Mouse (Mus musculus) olfactory bulb, adult 2 months (tissue): ENCODE data around the gene Sipa1l3.

Experiments used
- CTCF ChIP-seq: fragments of 200-500 bp; IDR thresholded peaks from 2 replicates; pipeline ENCODE4 v1.5.1; 2012; ENCODE audit warnings: low read depth, mild to moderate bottlenecking, low read length, moderate library complexity; ENCODE audit not compliant: insufficient read depth
- POLR2A ChIP-seq: fragments of 200-500 bp; IDR thresholded peaks from 2 replicates; pipeline ENCODE4 v1.6.1; 2012; ENCODE audit warnings: mild to moderate bottlenecking, low read depth, low read length, moderate library complexity; ENCODE audit not compliant: insufficient read depth

DNA sequence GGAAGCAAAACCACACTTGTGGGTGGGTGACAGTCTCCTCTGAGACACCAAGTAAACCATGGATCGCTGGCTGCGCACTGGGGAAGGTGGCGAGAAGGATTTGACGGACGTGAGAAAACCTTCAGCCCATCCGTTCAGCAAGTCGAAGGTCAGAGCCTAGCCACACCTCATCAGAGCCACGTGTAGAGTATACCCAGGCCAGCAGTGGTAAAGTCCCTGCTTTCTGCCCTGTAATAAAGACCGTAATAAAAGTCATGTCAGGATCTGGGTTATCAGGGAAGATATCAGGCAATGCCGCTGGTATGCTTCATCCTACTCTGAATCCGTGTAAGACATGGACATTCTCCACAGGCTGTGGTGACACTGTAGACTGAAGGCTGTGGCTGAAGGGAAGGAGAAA is 23.6 kb downstream of the Sipa1l3 start:
- TF ChIP-seq CTCF (no peak), POLR2A (no peak)
